Mouse (Mus musculus): ENCODE data around the gene Ggta1.

Ggta1 gene

GRCm38 (mm10) chr2:35490458-35491111, 27.6 kb upstream of the Ggta1 start:
- DNase-seq (ENCODE audit: low spot score), result no peak

GRCm38 (mm10) chr2:35487700-35488099, 24.7 kb upstream of the Ggta1 start:
- no peak for DNase-seq (ENCODE audit: low spot score)

- DNase-seq (ENCODE audit: low spot score), result no peak
Observed at GRCm38 (mm10) chr2:35486981-35487655, 24.1 kb upstream of the Ggta1 start.

- no peak for DNase-seq (ENCODE audit: low spot score)
Observed at GRCm38 (mm10) chr2:35484102-35484501, 21.1 kb upstream of the Ggta1 start.

DNA sequence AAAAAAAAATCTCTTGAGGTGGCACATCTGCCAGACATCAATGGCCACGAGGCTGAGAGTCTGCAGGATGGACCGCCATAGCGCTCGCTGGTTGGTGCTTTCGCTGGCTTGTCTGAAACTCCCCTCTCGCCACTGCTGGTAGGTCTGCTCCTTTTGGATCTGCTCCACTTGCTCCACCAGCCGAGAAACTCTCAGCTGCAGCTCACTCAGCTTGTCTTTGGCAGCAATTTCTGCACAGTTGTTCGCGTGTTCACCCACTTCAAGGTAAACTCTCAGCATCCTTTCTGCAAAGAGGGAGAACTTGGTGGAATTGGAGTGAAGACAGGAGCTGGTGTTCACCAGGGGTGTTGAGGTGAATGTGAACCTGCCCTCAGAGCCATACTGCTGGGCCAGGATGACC, 20.4 kb upstream of the Ggta1 start:
- DNase-seq (ENCODE audit: low spot score), result no peak

GRCm38 (mm10) chr2:35481322-35481990, 18.4 kb upstream of the Ggta1 start:
- DNase-seq (ENCODE audit: low spot score), result no peak

DNA sequence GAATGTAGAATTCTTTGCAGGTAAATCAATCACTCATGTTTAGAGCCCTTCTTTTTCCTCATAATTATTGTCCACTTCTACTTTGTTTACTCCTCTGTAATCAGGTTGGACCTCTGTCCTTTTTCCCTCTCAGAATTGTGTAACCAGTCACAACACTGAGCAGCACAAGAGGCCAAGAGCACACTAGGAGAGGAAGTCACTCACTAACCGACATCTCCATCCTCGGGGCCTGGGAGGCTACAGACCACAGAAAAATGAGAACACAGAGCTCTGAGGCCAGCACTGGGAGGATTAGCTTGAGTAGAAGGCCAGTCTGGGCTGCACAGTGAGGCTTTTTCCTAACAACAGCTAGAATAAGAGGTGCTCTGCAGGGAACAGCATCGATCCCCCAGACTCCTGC, 17.0 kb upstream of the Ggta1 start:
- DNase-seq (ENCODE audit: low spot score), result no peak

- DNase-seq (ENCODE audit: low spot score), result no peak
Observed at GRCm38 (mm10) chr2:35478812-35479122, 15.7 kb upstream of the Ggta1 start.

DNA sequence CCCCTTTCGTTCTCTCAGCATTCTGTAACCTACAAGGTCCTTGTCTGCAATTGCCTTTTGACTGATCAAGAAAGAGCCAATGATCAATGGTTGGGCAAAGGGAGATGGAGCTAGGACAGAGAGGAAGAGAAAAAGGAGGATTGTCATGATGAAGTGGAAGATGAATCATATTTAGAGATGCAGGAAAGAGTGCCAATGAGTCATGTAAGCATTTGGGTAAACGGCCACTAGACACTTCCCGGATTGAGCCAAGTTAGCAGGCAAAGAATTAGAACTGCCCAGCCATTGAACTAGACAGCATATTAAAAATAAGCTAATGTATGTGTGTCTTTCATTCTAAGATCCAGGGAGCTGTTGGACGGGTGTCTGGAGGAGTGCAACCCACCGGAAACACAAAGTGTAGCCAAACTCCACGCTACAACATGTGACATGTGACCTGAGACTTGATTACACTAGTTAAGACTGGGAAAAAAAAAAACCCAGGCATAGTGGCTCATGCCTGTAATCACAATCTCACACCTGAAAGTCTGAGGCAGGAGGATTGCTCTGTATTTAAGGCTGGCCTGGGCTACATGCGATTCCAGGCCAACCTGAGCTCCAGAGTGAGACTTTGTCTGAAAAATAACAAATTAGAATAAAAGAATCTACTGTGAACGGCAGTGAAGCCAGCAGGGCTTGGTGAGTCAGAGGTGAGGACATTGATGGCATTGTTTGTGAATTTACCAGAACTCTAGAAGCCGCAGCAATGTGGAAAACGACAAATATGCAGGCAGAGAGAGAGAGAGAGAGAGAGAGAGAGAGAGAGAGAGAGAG, 15.2 kb upstream of the Ggta1 start:
- DNase-seq (ENCODE audit: low spot score), result no peak

GRCm38 (mm10) chr2:35477321-35477720, 14.3 kb upstream of the Ggta1 start:
- no peak for DNase-seq (ENCODE audit: low spot score)

GRCm38 (mm10) chr2:35474916-35475315, 11.9 kb upstream of the Ggta1 start:
- DNase-seq (ENCODE audit: low spot score), result no peak

DNA sequence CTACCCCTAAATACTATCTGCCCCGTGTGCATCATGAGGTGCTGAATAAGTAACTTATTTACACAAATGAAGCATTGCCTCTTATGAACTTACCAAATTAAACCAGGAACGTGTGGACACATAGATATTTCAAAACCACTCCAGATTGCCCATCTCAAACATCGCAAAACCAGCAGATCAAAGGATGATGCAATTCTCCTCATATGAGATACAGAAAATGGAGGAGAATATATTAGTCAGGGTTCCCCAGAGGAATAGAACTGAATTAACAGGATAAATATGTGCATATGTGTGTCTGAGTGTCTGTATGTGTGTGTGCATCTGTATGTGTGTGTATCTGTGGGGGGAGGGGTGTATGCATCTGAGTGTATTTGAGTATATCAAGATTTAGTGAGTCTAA, 6.2 kb upstream of the Ggta1 start:
- no peak for DNase-seq (ENCODE audit: low spot score)

GRCm38 (mm10) chr2:35468276-35468675, 5.2 kb upstream of the Ggta1 start:
- DNase-seq (ENCODE audit: low spot score), result no peak

- DNase-seq (ENCODE audit: low spot score), result no peak
Observed at GRCm38 (mm10) chr2:35467855-35468254, 4.8 kb upstream of the Ggta1 start.

GRCm38 (mm10) chr2:35465677-35466076, 2.6 kb upstream of the Ggta1 start:
- no peak for DNase-seq (ENCODE audit: low spot score)

GRCm38 (mm10) chr2:35464548-35464947, 1.5 kb upstream of the Ggta1 start:
- no peak for DNase-seq (ENCODE audit: low spot score)

DNA sequence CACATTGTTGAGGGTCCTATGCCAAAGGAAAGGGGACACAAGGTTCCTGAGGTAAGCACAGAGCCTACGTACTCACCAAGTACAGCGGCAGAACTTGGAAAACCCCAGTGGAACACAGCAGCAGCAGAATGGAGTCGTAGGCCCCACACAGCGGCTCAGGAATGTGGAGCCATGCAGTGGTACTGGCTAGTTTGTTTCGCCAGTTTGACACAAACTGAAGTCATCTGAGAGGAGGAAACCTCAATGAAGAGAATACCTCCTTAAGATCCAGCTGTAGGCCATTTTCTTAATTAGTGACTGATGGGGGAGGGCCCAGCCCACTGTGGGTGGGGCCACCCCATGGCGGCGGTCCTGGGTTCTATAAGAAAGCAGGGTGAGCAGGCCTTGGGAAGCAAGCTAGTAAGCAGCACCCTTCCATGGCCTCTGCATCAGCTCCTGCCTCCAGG, 1.1 kb upstream of the Ggta1 start:
- no peak for DNase-seq (ENCODE audit: low spot score)

- no peak for DNase-seq (ENCODE audit: low spot score)
Observed at GRCm38 (mm10) chr2:35463372-35464088, 499 bp upstream of the Ggta1 start.

GRCm38 (mm10) chr2:35461971-35462787, 852 bp downstream of the Ggta1 start:
- no peak for DNase-seq (ENCODE audit: low spot score)

DNA sequence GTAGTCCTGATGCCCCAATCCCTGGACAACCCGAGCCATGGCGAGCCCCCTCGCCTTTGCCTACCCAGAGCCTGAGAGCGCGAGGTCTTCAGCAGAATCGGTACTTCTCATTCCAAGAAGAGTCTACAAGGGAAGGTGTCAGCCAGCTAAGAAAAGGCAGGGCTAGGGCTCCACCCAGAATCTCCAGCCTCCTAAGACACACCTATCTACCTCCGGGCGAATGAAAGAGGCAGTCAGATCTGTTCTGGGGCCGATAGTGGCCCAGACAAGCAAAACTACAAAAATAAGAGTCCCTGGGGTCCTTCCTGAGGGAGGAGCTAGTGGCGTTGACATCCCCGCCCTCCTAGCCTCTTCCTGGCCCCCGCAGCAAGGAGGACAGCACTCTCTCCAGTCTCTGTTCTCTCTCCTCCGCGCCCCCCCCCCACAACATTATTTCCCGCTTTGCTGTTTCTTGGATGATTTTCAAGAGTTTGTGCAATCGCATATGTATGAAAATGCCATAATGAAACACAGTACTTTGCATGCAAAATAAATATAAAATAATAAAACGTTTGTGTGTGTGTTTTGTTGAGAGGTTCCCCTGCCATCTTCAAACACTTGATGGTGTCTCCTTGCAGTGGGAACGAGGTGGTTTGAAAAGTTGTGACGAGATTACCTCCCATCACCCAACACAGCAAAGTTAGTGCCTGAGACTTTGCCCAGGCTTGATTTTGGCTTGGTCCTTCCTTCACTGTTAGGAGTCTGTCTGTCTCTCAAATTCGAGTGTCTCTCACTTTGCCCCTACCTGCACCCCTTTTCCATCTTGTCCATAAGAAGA, 1.7 kb downstream of the Ggta1 start:
- no peak for DNase-seq (ENCODE audit: low spot score)
